Mouse (Mus musculus) hindbrain, embryonic 15.5 days (tissue): Measurements from ENCODE around the gene Sms. TPM values are rescaled to one million over a fixed set of nuclear protein-coding genes. Genes with fewer than 3 reads are reported as not detected.

Source experiments
- ATAC-seq: fragments of 200-750 bp; cut with Nextera tagmentation; 2 replicates; pipeline ENCODE4 v1.8.0; 2017; ENCODE audit warnings: low read depth, moderate number of reproducible peaks, moderate TSS enrichment; ENCODE audit not compliant: low FRiP score
- H3K27ac ChIP-seq: fragments of 300-500 bp; sonication (generic); replicated peaks from 2 replicates; pipeline ENCODE4 v1.5.1; 2015; ENCODE audit warnings: mild to moderate bottlenecking, inconsistent platforms
- H3K27me3 ChIP-seq: fragments of 300-500 bp; sonication (generic); 2 replicates; pipeline ENCODE4 v1.6.1; 2015; ENCODE audit warnings: control low read depth, inconsistent platforms
- H3K36me3 ChIP-seq: fragments of 300-500 bp; sonication (generic); 2 replicates; pipeline ENCODE4 v1.6.1; 2015; ENCODE audit warnings: control low read depth, inconsistent platforms
- H3K4me1 ChIP-seq: fragments of 300-500 bp; sonication (generic); replicated peaks from 2 replicates; pipeline ENCODE4 v1.6.1; 2015; ENCODE audit warnings: control low read depth, inconsistent platforms
- H3K4me2 ChIP-seq: fragments of 300-500 bp; sonication (generic); 2 replicates; pipeline ENCODE4 v1.6.1; 2015; ENCODE audit warnings: moderate library complexity, mild to moderate bottlenecking, inconsistent platforms
- H3K4me3 ChIP-seq: fragments of 300-500 bp; sonication (generic); 2 replicates; pipeline ENCODE4 v1.5.1; 2015; ENCODE audit warnings: mild to moderate bottlenecking, inconsistent platforms
- H3K9ac ChIP-seq: fragments of 300-500 bp; sonication (generic); 2 replicates; pipeline ENCODE4 v1.6.1; 2015; ENCODE audit warnings: inconsistent platforms
- H3K9me3 ChIP-seq: fragments of 300-500 bp; sonication (generic); 2 replicates; pipeline ENCODE4 v1.6.1; 2016; ENCODE audit warnings: control low read depth, inconsistent platforms
- WGBS: fragments of 180-500 bp; shearing (Covaris S2); methylation state at CpG from one replicate; pipeline ENCODE4 v1.1.7; 2015; 5-methylcytosine and 5-hydroxymethylcytosine counted together
- polyA plus RNA-seq: library from polyadenylated mRNA; unstranded; fragments of >200 nt; fragmentation: Nextera tagmentation; extraction: Ambion mirVana; gene quantifications from 2 replicates; pipeline ENCODE4 v1.2.1, GENCODE M21; 2015

Gene Sms
- polyA plus RNA-seq, 1 experiment from 2014 or later, result 142 TPM

- Histone ChIP-seq H3K9me3 (no peaks in the 10 kb centered on the region), H3K36me3 (no peaks in the 10 kb centered on the region), H3K4me3 (no peak overlapping the region), H3K9ac (no peak overlapping the region), H3K27ac (no peak overlapping the region), H3K4me1 (no peaks in the 10 kb centered on the region), H3K4me2 (no peak overlapping the region), H3K27me3 (no peaks in the 10 kb centered on the region)
- ATAC-seq, result no peak
- 81% methylated on average over 2 of the region's 2 CpGs for WGBS
Observed at GRCm38 (mm10) chrX:157482842-157483241, 9.2 kb downstream of the Sms start.

GRCm38 (mm10) chrX:157481860-157482259 lies 10.2 kb downstream of the Sms start:
- H3K36me3 ChIP-seq, result no peaks in the 10 kb centered on the region
- H3K4me1 ChIP-seq, result no peaks in the 10 kb centered on the region
- no peak overlapping the region for H3K4me2 ChIP-seq
- WGBS, result 72% methylated on average over 2 of the region's 2 CpGs
- no peaks in the 10 kb centered on the region for H3K9me3 ChIP-seq
- no peak for ATAC-seq
- no peaks in the 10 kb centered on the region for H3K27me3 ChIP-seq
- H3K4me3 ChIP-seq, result no peak overlapping the region
- no peak overlapping the region for H3K9ac ChIP-seq
- H3K27ac ChIP-seq, result no peak overlapping the region

- Histone ChIP-seq H3K36me3 (no peaks in the 10 kb centered on the region), H3K4me3 (no peak overlapping the region), H3K27ac (no peak overlapping the region), H3K27me3 (no peaks in the 10 kb centered on the region), H3K9me3 (no peaks in the 10 kb centered on the region), H3K4me1 (no peaks in the 10 kb centered on the region), H3K4me2 (no peak overlapping the region), H3K9ac (no peak overlapping the region)
- 62% methylated on average over 3 of the region's 3 CpGs for WGBS
- no peak for ATAC-seq
Observed at GRCm38 (mm10) chrX:157477328-157477727, 14.8 kb downstream of the Sms start.

- no peak overlapping the region for H3K27ac ChIP-seq
- H3K36me3 ChIP-seq, result no peaks in the 10 kb centered on the region
- no peaks in the 10 kb centered on the region for H3K4me1 ChIP-seq
- H3K4me2 ChIP-seq, result no peak overlapping the region
- ATAC-seq, result no peak
- WGBS, result 91% methylated on average over 4 of the region's 4 CpGs
- no peak overlapping the region for H3K4me3 ChIP-seq
- H3K27me3 ChIP-seq, result no peaks in the 10 kb centered on the region
- no peak overlapping the region for H3K9ac ChIP-seq
- H3K9me3 ChIP-seq, result no peaks in the 10 kb centered on the region
Observed at GRCm38 (mm10) chrX:157476153-157476810, 15.8 kb downstream of the Sms start.

GRCm38 (mm10) chrX:157471711-157472660 lies 20.1 kb downstream of the Sms start:
- H3K4me1 ChIP-seq, result no peaks in the 10 kb centered on the region
- H3K27me3 ChIP-seq, result no peaks in the 10 kb centered on the region
- no peak for ATAC-seq
- 74% methylated on average over 8 of the region's 8 CpGs for WGBS
- H3K4me2 ChIP-seq, result no peak overlapping the region
- no peaks in the 10 kb centered on the region for H3K36me3 ChIP-seq
- no peaks in the 10 kb centered on the region for H3K9me3 ChIP-seq
- H3K27ac ChIP-seq, result no peak overlapping the region
- H3K9ac ChIP-seq, result no peak overlapping the region
- no peak overlapping the region for H3K4me3 ChIP-seq

- H3K27me3 ChIP-seq, result no peaks in the 10 kb centered on the region
- H3K4me2 ChIP-seq, result no peak overlapping the region
- no peaks in the 10 kb centered on the region for H3K4me1 ChIP-seq
- no peaks in the 10 kb centered on the region for H3K9me3 ChIP-seq
- 0 out of 2 replicates have a peak, but pooled peaks cover 2% of the 10 kb centered on the region for H3K36me3 ChIP-seq
- no peak overlapping the region for H3K27ac ChIP-seq
- no peak overlapping the region for H3K4me3 ChIP-seq
- 85% methylated on average over 3 of the region's 3 CpGs for WGBS
- H3K9ac ChIP-seq, result no peak overlapping the region
- ATAC-seq, result no peak
Observed at GRCm38 (mm10) chrX:157468795-157469194, 23.3 kb downstream of the Sms start.

GRCm38 (mm10) chrX:157468055-157468454 lies 24.0 kb downstream of the Sms start:
- Histone ChIP-seq H3K36me3 (0 out of 2 replicates have a peak, but pooled peaks cover 2% of the 10 kb centered on the region), H3K27me3 (no peaks in the 10 kb centered on the region), H3K9me3 (no peaks in the 10 kb centered on the region), H3K9ac (no peak overlapping the region), H3K27ac (no peak overlapping the region), H3K4me1 (no peaks in the 10 kb centered on the region), H3K4me3 (no peak overlapping the region), H3K4me2 (no peak overlapping the region)
- ATAC-seq, result no peak
- 70% methylated on average over 2 of the region's 2 CpGs for WGBS

GRCm38 (mm10) chrX:157465949-157466348 lies 26.1 kb downstream of the Sms start:
- H3K9ac ChIP-seq, result no peak overlapping the region
- ATAC-seq, result no peak
- no peaks in the 10 kb centered on the region for H3K27me3 ChIP-seq
- H3K27ac ChIP-seq, result no peak overlapping the region
- WGBS, result 83% methylated on average over 1 of the region's 1 CpGs
- H3K36me3 ChIP-seq, result 0 out of 2 replicates have a peak, but pooled peaks cover 2% of the 10 kb centered on the region
- no peak overlapping the region for H3K4me3 ChIP-seq
- H3K4me1 ChIP-seq, result no peaks in the 10 kb centered on the region
- no peaks in the 10 kb centered on the region for H3K9me3 ChIP-seq
- no peak overlapping the region for H3K4me2 ChIP-seq

GRCm38 (mm10) chrX:157462716-157463115 lies 29.4 kb downstream of the Sms start:
- no peaks in the 10 kb centered on the region for H3K27me3 ChIP-seq
- no peak for ATAC-seq
- H3K9ac ChIP-seq, result no peak overlapping the region
- H3K36me3 ChIP-seq, result 0 out of 2 replicates have a peak, but pooled peaks cover 2% of the 10 kb centered on the region
- H3K9me3 ChIP-seq, result no peaks in the 10 kb centered on the region
- no peak overlapping the region for H3K27ac ChIP-seq
- no peak overlapping the region for H3K4me3 ChIP-seq
- WGBS, result 72% methylated on average over 3 of the region's 3 CpGs
- no peaks in the 10 kb centered on the region for H3K4me1 ChIP-seq
- H3K4me2 ChIP-seq, result no peak overlapping the region

GRCm38 (mm10) chrX:157454430-157454829 lies 37.7 kb downstream of the Sms start:
- H3K36me3 ChIP-seq, result no peaks in the 10 kb centered on the region
- WGBS, result 50% methylated on average over 1 of the region's 1 CpGs
- H3K9ac ChIP-seq, result no peak overlapping the region
- no peak overlapping the region for H3K27ac ChIP-seq
- H3K4me1 ChIP-seq, result no peaks in the 10 kb centered on the region
- no peaks in the 10 kb centered on the region for H3K27me3 ChIP-seq
- no peaks in the 10 kb centered on the region for H3K9me3 ChIP-seq
- H3K4me3 ChIP-seq, result no peak overlapping the region
- no peak overlapping the region for H3K4me2 ChIP-seq
- ATAC-seq, result no peak

GRCm38 (mm10) chrX:157449000-157449399 lies 43.1 kb downstream of the Sms start:
- no peak overlapping the region for H3K4me2 ChIP-seq
- no peak overlapping the region for H3K27ac ChIP-seq
- H3K27me3 ChIP-seq, result no peaks in the 10 kb centered on the region
- H3K36me3 ChIP-seq, result no peaks in the 10 kb centered on the region
- H3K4me1 ChIP-seq, result no peaks in the 10 kb centered on the region
- no peaks in the 10 kb centered on the region for H3K9me3 ChIP-seq
- no peak overlapping the region for H3K4me3 ChIP-seq
- no peak overlapping the region for H3K9ac ChIP-seq
- WGBS, result 83% methylated on average over 1 of the region's 1 CpGs
- no peak for ATAC-seq

GRCm38 (mm10) chrX:157447431-157447830 lies 44.7 kb downstream of the Sms start:
- 68% methylated on average over 6 of the region's 6 CpGs for WGBS
- no peak overlapping the region for H3K27ac ChIP-seq
- H3K4me1 ChIP-seq, result no peaks in the 10 kb centered on the region
- H3K9ac ChIP-seq, result no peak overlapping the region
- H3K9me3 ChIP-seq, result no peaks in the 10 kb centered on the region
- ATAC-seq, result no peak
- H3K36me3 ChIP-seq, result no peaks in the 10 kb centered on the region
- no peak overlapping the region for H3K4me3 ChIP-seq
- H3K27me3 ChIP-seq, result no peaks in the 10 kb centered on the region
- H3K4me2 ChIP-seq, result no peak overlapping the region
